Mouse (Mus musculus): Measurements from ENCODE around the gene Foxn2.

DNA sequence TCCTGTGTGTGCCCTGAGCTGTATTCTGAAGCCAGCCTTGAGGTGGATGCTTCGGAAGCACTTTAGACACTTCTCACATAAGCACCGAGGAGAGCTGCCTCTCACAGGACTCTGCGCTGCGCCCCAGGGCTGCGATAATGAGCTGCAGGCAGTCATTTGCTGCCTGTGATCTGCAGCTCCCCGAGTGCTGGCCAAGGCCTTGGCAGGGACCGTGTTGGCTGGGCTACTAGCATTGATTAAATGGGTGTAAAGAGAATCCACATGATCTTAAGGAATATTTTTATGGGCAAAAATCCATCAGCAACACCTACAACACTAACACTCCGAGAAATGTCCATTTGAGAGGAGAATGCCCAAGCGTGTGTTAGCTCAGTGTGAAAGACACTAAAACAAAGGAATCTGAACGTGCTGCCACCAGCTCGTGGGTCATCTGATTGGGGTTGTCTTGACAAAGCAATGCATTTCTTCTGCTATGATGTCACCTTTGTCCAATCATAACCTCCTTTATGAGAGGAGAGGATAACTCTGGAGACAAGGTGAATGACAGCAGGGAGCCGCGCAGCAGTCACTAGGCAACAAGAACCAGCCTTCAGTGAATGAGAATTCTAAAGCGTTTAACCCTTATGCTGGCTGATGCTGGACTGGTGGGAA is 53.7 kb downstream of the Foxn2 start:
- TF ChIP-seq GATA1 (IDR thresholded peaks at IDR 0.05; ENCODE audit: low read length) (no peak), TAL1 (IDR thresholded peaks at IDR 0.05; ENCODE audit: low read length) (no peak)
